Comparison of ENCODE assay signal across 8 mouse cellular contexts in genomic region chr11:80183705-80184255, GRCm38 (mm10). TPM values are rescaled to one million over a fixed set of nuclear protein-coding genes. Genes with fewer than 3 reads are reported as not detected.
DNase-seq lines count a peak whose midpoint lies in the region; ATAC-seq and TF ChIP-seq lines count a peak whose summit lies in the region.

Gene Rnf135 (plus strand): TSS chr11:80183851.

- peak within 1 kb of the TSS; percentile 74 for H3K4me2 ChIP-seq in forebrain, embryonic 12.5 days
- H3K4me2 ChIP-seq in heart, postnatal 0 days (ENCODE audit: low read depth, low read length): peak within 1 kb of the TSS; percentile 78
- peak within 1 kb of the TSS; percentile 90 for H3K4me2 ChIP-seq in liver, embryonic 15.5 days
- peak within 1 kb of the TSS; percentile 68 for H3K4me2 ChIP-seq in neural tube, embryonic 11.5 days (ENCODE audit: low read depth)
- peak within 1 kb of the TSS; percentile 69 for H3K4me2 ChIP-seq in stomach, embryonic 16.5 days (ENCODE audit: low read depth, low read length)

- ATAC-seq in cerebellum, adult (ENCODE audit: insufficient number of reproducible peaks, low FRiP score, low TSS enrichment): peak; percentile 94
- ATAC-seq in forebrain, embryonic 12.5 days (ENCODE audit: low FRiP score): 0 out of 2 replicates have a peak, but pooled peaks have one; percentile 58
- ATAC-seq in heart, postnatal 0 days (ENCODE audit: insufficient read depth, low read depth): peak; percentile 98
- peak; percentile 86 for ATAC-seq in liver, embryonic 15.5 days (ENCODE audit: insufficient read depth)
- no peak for ATAC-seq in neural tube, embryonic 11.5 days (ENCODE audit: insufficient read depth, low FRiP score, low TSS enrichment)
- peak; percentile 98 for ATAC-seq in stomach, embryonic 16.5 days (ENCODE audit: insufficient read depth, low FRiP score)

- H3K9ac ChIP-seq in forebrain, embryonic 12.5 days: peak within 1 kb of the TSS; percentile 59
- peak within 1 kb of the TSS; percentile 93 for H3K9ac ChIP-seq in heart, postnatal 0 days (replicated peaks; ENCODE audit: low read depth, low read length)
- peak within 1 kb of the TSS; percentile 73 for H3K9ac ChIP-seq in liver, embryonic 15.5 days
- H3K9ac ChIP-seq in neural tube, embryonic 11.5 days (ENCODE audit: low read length): peak within 1 kb of the TSS; percentile 67
- peak within 1 kb of the TSS; percentile 96 for H3K9ac ChIP-seq in stomach, embryonic 16.5 days (ENCODE audit: low read length)

- TF ChIP-seq CTCF in E14TG2a.4 (conservative IDR thresholded peaks at IDR 0.05; ENCODE audit: low read length): no peak
- no peak for TF ChIP-seq CTCF in heart, postnatal 0 days (IDR thresholded peaks at IDR 0.05; ENCODE audit: low read depth)

- peaks cover 2% of the 10 kb centered on the region; the same call in 1 of the 2 replicates for H3K9me3 ChIP-seq in E14TG2a.4 (ENCODE audit: low read length)
- H3K9me3 ChIP-seq in forebrain, embryonic 12.5 days: no peaks in the 10 kb centered on the region
- H3K9me3 ChIP-seq in heart, postnatal 0 days (replicated peaks; ENCODE audit: control insufficient read depth, low read length): no peaks in the 10 kb centered on the region
- no peaks in the 10 kb centered on the region for H3K9me3 ChIP-seq in liver, embryonic 15.5 days (replicated peaks)
- H3K9me3 ChIP-seq in neural tube, embryonic 11.5 days (ENCODE audit: control insufficient read depth, low read length): no peaks in the 10 kb centered on the region
- no peaks in the 10 kb centered on the region for H3K9me3 ChIP-seq in stomach, embryonic 16.5 days (replicated peaks; ENCODE audit: control insufficient read depth, low read length)

- peaks cover 62% of the 10 kb centered on the region for H3K4me1 ChIP-seq in E14TG2a.4 (replicated peaks; ENCODE audit: low read depth, low read length)
- peaks cover 7% of the 10 kb centered on the region for H3K4me1 ChIP-seq in forebrain, embryonic 12.5 days
- H3K4me1 ChIP-seq in heart, postnatal 0 days (ENCODE audit: control insufficient read depth, insufficient read depth): 0 out of 2 replicates have a peak, but pooled peaks cover 3% of the 10 kb centered on the region
- peaks cover 24% of the 10 kb centered on the region for H3K4me1 ChIP-seq in liver, embryonic 15.5 days (replicated peaks)
- H3K4me1 ChIP-seq in neural tube, embryonic 11.5 days (ENCODE audit: control insufficient read depth, insufficient read depth, low read length): no peaks in the 10 kb centered on the region
- no peaks in the 10 kb centered on the region for H3K4me1 ChIP-seq in stomach, embryonic 16.5 days (ENCODE audit: control insufficient read depth, insufficient read depth, low read length)

- no peaks in the 10 kb centered on the region for H3K27me3 ChIP-seq in E14TG2a.4 (ENCODE audit: insufficient read depth, low read length)
- no peaks in the 10 kb centered on the region for H3K27me3 ChIP-seq in forebrain, embryonic 12.5 days
- no peaks in the 10 kb centered on the region for H3K27me3 ChIP-seq in heart, postnatal 0 days (ENCODE audit: control insufficient read depth, insufficient read depth, low read length)
- no peaks in the 10 kb centered on the region for H3K27me3 ChIP-seq in liver, embryonic 15.5 days
- no peaks in the 10 kb centered on the region for H3K27me3 ChIP-seq in neural tube, embryonic 11.5 days (ENCODE audit: control insufficient read depth, insufficient read depth, low read length)
- no peaks in the 10 kb centered on the region for H3K27me3 ChIP-seq in stomach, embryonic 16.5 days (ENCODE audit: control insufficient read depth, insufficient read depth, low read length)

- no peak within 1 kb of the TSS for H3K27ac ChIP-seq in forebrain, embryonic 12.5 days
- H3K27ac ChIP-seq in heart, postnatal 0 days (ENCODE audit: low read depth): peak within 1 kb of the TSS; percentile 94
- peak within 1 kb of the TSS; percentile 80 for H3K27ac ChIP-seq in liver, embryonic 15.5 days (replicated peaks)
- no peak within 1 kb of the TSS for H3K27ac ChIP-seq in neural tube, embryonic 11.5 days (ENCODE audit: low read depth, low read length)
- peak within 1 kb of the TSS; percentile 88 for H3K27ac ChIP-seq in stomach, embryonic 16.5 days (ENCODE audit: low read length)

- 2% methylated on average over 33 of the region's 33 CpGs for WGBS in forebrain, embryonic 12.5 days
- WGBS in heart, postnatal 0 days: under 1% methylated on average over 33 of the region's 33 CpGs
- under 1% methylated on average over 33 of the region's 33 CpGs for WGBS in liver, embryonic 15.5 days (ENCODE audit: insufficient replicate concordance)
- 6% methylated on average over 33 of the region's 33 CpGs for whole genome bisulfite sequencing in neural tube, embryonic 11.5 days
- WGBS in stomach, embryonic 16.5 days: 1% methylated on average over 33 of the region's 33 CpGs

- peak; percentile 97 for DNase-seq in heart, postnatal 0 days (ENCODE audit: low spot score)
- DNase-seq in kidney, postnatal 4 days: peak; percentile 97 to 98
- DNase-seq in neural tube, embryonic 11.5 days (ENCODE audit: low spot score): peak; percentile 74

- no peak for TF ChIP-seq EP300 in heart, postnatal 0 days (IDR thresholded peaks at IDR 0.05; ENCODE audit: low read depth)

- peak within 1 kb of the TSS; percentile 98 for H3K4me3 ChIP-seq in E14TG2a.4 (replicated peaks; ENCODE audit: low read length)
- H3K4me3 ChIP-seq in forebrain, embryonic 12.5 days (replicated peaks): peak within 1 kb of the TSS; percentile 55
- H3K4me3 ChIP-seq in heart, postnatal 0 days (ENCODE audit: low read depth, low read length): peak within 1 kb of the TSS; percentile 91
- H3K4me3 ChIP-seq in liver, embryonic 15.5 days (replicated peaks): peak within 1 kb of the TSS; percentile 76
- peak within 1 kb of the TSS; percentile 50 for H3K4me3 ChIP-seq in neural tube, embryonic 11.5 days (ENCODE audit: low read depth, low read length)
- peak within 1 kb of the TSS; percentile 90 for H3K4me3 ChIP-seq in stomach, embryonic 16.5 days (replicated peaks; ENCODE audit: low read length)

- peaks cover 10% of the 10 kb centered on the region for H3K36me3 ChIP-seq in E14TG2a.4 (ENCODE audit: insufficient read depth, low read length)
- H3K36me3 ChIP-seq in forebrain, embryonic 12.5 days (replicated peaks): no peaks in the 10 kb centered on the region
- H3K36me3 ChIP-seq in heart, postnatal 0 days (replicated peaks; ENCODE audit: control insufficient read depth, insufficient read depth, low read length): no peaks in the 10 kb centered on the region
- H3K36me3 ChIP-seq in liver, embryonic 15.5 days (replicated peaks): no peaks in the 10 kb centered on the region
- H3K36me3 ChIP-seq in neural tube, embryonic 11.5 days (ENCODE audit: control insufficient read depth, insufficient read depth, low read length): no peaks in the 10 kb centered on the region
- H3K36me3 ChIP-seq in stomach, embryonic 16.5 days (ENCODE audit: control insufficient read depth, insufficient read depth, low read length): no peaks in the 10 kb centered on the region

RNA-seq across cellular contexts. Expression of gene Rnf135, which starts in this region (rescaled TPM):
- 2.8 and 2.9 TPM in 2 replicates for polyA plus RNA-seq in forebrain, embryonic 12.5 days (2016; fragmentation: Nextera tagmentation; extraction: Ambion mirVana)
- total RNA-seq in heart, postnatal 0 days (2014; rRNA removed; ENCODE audit: low replicate concordance): 6.2 and 10.2 TPM in 2 replicates
- polyA plus RNA-seq in heart, postnatal 0 days (2015; fragmentation: Nextera tagmentation; extraction: Ambion mirVana): 11.7 and 12.9 TPM in 2 replicates
- 5.3 and 6.1 TPM in 2 replicates for polyA plus RNA-seq in liver, embryonic 15.5 days (2015; fragmentation: Nextera tagmentation; extraction: Ambion mirVana)
- 2.9 and 3.3 TPM in 2 replicates for polyA plus RNA-seq in neural tube, embryonic 11.5 days (2014; fragmentation: Nextera tagmentation; extraction: Ambion mirVana)
- polyA plus RNA-seq in stomach, embryonic 16.5 days (2015; fragmentation: Nextera tagmentation; extraction: Ambion mirVana): 11.6 and 13.3 TPM in 2 replicates

Comparison
In these comparisons a context has a peak if more than half of its experiments do, and no peak if none do; other contexts are left out.
1. H3K27ac ChIP-seq: peak in heart, postnatal 0 days (single experiment), liver, embryonic 15.5 days (single experiment) and stomach, embryonic 16.5 days (single experiment); none in forebrain, embryonic 12.5 days (single experiment) and neural tube, embryonic 11.5 days (single experiment).
2. Peak in every context shown above with its lines, with median percentiles within 50 percentile points of each other: H3K4me3 ChIP-seq, H3K4me2 ChIP-seq, H3K9ac ChIP-seq and DNase-seq.